Mouse (Mus musculus) midbrain, embryonic 14.5 days (tissue): Measurements from ENCODE around the gene Ythdc1. TPM values are rescaled to one million over a fixed set of nuclear protein-coding genes. Genes with fewer than 3 reads are reported as not detected.
"Not testable (repeated sequence)": the region's sequence is repeated elsewhere in the genome, so short reads cannot be mapped to it uniquely, and the experiment has no call there.

Experiments
- ATAC-seq: fragments of 200-750 bp; cut with Nextera tagmentation; 2 replicates; pipeline ENCODE4 v1.8.0; 2017; ENCODE audit warnings: moderate number of reproducible peaks, moderate library complexity; ENCODE audit not compliant: low FRiP score, low TSS enrichment
- DNase-seq: peaks from one replicate; pipeline ENCODE4 v3.0.0-alpha.2; 2015
- H3K27ac ChIP-seq: fragments of 300-500 bp; sonication (generic); replicated peaks from 2 replicates; pipeline ENCODE4 v1.5.1; 2014; ENCODE audit warnings: mild to moderate bottlenecking, low read depth, low read length, moderate library complexity
- H3K27me3 ChIP-seq: fragments of 300-500 bp; sonication (generic); 2 replicates; pipeline ENCODE4 v1.6.1; 2014; ENCODE audit warnings: low read length, control low read depth, mixed read lengths; ENCODE audit not compliant: control insufficient read depth, insufficient read depth
- H3K36me3 ChIP-seq: fragments of 300-500 bp; sonication (generic); 2 replicates; pipeline ENCODE4 v1.6.1; 2014; ENCODE audit warnings: low read length, control low read depth; ENCODE audit not compliant: control insufficient read depth, insufficient read depth
- H3K4me1 ChIP-seq: fragments of 300-500 bp; sonication (generic); 2 replicates; pipeline ENCODE4 v1.6.1; 2014; ENCODE audit warnings: mild to moderate bottlenecking, antibody characterized with exemption, low read length, control low read depth; ENCODE audit not compliant: control insufficient read depth, insufficient read depth
- H3K4me2 ChIP-seq: fragments of 300-500 bp; sonication (generic); 2 replicates; pipeline ENCODE4 v1.6.1; 2014; ENCODE audit warnings: mild to moderate bottlenecking, low read length, moderate library complexity
- H3K4me3 ChIP-seq: fragments of 300-500 bp; sonication (generic); replicated peaks from 2 replicates; pipeline ENCODE4 v1.5.1; 2014; ENCODE audit warnings: low read depth, low read length
- H3K9ac ChIP-seq: fragments of 300-500 bp; sonication (generic); replicated peaks from 2 replicates; pipeline ENCODE4 v1.6.1; 2014; ENCODE audit warnings: mild to moderate bottlenecking, low read length, moderate library complexity
- H3K9me3 ChIP-seq: fragments of 300-500 bp; sonication (generic); 2 replicates; pipeline ENCODE4 v1.6.1; 2016; ENCODE audit warnings: low read length, control low read depth, mixed read lengths; ENCODE audit not compliant: control insufficient read depth
- WGBS: fragments of 180-500 bp; shearing (Covaris S2); extraction: QIAGEN DNeasy Blood & Tissue Kit; methylation state at CpG from one replicate; pipeline ENCODE4 v1.1.7; 2014; 5-methylcytosine and 5-hydroxymethylcytosine counted together
- polyA plus RNA-seq: library from polyadenylated mRNA; unstranded; fragments of >200 nt; fragmentation: Nextera tagmentation; extraction: Ambion mirVana; gene quantifications from 2 replicates; pipeline ENCODE4 v1.2.1, GENCODE M21; 2014

Ythdc1 gene
- polyA plus RNA-seq, 1 experiment from 2014 or later, result 44.4 TPM

DNA sequence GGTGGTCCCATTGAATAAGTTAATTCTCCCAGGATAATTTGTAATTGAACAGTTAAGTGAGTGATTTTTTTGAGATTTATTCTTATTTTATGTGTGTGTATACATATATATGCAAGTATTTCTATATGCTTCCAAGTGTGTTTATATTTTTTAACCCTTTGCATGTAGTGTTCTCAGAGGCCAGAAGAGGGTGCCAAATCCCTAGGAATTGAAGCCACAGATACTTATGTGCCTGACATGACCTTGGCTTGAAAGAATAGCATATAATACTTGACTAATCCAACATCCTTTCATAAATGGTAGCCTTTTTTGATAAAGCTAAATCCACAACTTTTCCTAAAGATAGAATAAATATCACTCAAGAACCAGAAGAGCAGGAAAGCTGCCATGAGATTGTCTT lies 46.1 kb downstream of the Ythdc1 start:
- ATAC-seq (peak; percentile 40; the same call in 1 of the 2 replicates), DNase-seq (peak; percentile 79)
- no peaks in the 10 kb centered on the region for H3K9me3 ChIP-seq

DNA sequence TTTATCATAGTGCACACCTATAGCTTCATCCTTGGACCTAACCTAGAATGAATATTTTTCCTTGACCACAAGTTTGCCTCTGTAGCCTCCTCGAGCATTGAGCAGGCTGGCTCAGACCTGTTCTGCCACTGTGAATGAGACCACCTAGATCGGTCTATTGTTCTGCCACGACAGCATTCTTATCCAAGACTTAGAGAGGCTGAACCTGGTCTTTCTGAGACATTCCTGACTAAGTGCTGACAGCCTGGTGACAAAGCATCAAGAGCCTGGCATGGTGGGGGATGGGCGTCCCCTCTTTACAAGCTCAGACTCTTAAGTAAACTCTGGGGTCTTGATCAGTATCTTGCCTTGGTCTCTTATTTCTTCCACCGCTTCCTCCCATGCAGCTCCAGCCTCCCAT lies 47.6 kb downstream of the Ythdc1 start:
- Histone ChIP-seq H3K4me2 (no peak overlapping the region), H3K4me3 (no peak overlapping the region), H3K27ac (no peak overlapping the region), H3K9me3 (no peaks in the 10 kb centered on the region), H3K4me1 (no peaks in the 10 kb centered on the region), H3K36me3 (no peaks in the 10 kb centered on the region), H3K27me3 (no peaks in the 10 kb centered on the region), H3K9ac (no peak overlapping the region)
- DNase-seq, result no peak
- 51% methylated on average over 5 of the region's 5 CpGs for WGBS
- no peak for ATAC-seq

More for the DNA sequence above, 46.1 kb downstream of the Ythdc1 start:
- Histone ChIP-seq H3K9ac (no peak overlapping the region), H3K4me1 (no peaks in the 10 kb centered on the region), H3K36me3 (no peaks in the 10 kb centered on the region), H3K4me3 (no peak overlapping the region), H3K4me2 (no peak overlapping the region), H3K27me3 (no peaks in the 10 kb centered on the region), H3K27ac (no peak overlapping the region)

DNA sequence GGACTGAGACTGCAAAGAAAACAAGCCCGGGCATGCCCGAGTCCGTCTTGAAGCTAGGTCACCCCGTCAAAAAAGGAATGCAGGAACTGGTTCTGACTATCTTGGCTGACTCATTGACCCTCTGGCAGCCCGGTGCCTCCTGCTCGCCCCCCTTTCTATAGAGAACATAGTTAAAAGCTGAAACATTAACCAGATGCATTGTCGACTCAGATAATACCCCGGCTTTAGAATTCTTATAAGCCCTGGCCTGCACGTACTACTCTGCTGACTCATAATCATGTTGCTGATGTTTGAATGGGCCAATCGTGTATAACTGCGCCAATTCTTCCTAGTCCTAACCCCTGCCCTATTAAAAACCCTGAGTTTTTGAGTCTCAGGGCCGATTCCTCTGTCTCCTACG lies 52.5 kb downstream of the Ythdc1 start:
- H3K36me3 ChIP-seq, H3K27me3 ChIP-seq, H3K9ac ChIP-seq, H3K27ac ChIP-seq, H3K9me3 ChIP-seq, DNase-seq, H3K4me3 ChIP-seq, ATAC-seq, H3K4me2 ChIP-seq, H3K4me1 ChIP-seq: not testable (repeated sequence)
- 81% methylated on average over 13 of the region's 13 CpGs for WGBS

DNA sequence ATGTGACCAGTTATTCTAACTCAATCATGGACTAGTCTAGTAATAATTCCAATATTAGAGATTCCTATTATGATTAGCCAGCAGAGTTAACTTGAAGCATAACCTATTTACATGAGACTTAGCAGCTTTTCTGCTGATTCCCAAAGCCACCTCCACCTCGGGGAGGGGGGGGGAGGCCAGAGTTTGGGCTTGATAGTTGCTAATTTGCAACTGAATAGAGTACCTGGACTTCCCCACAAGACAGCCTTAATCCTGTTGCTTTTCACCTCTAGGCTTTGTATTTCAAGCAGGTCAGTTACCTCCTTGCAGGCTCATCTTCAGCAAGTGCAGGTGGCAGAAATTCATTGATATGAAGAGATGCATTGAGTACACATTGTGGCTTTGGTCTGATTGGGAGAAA lies 53.7 kb downstream of the Ythdc1 start:
- no peak overlapping the region for H3K27ac ChIP-seq
- ATAC-seq (no peak), DNase-seq (no peak)
- no peak overlapping the region for H3K4me2 ChIP-seq
- WGBS, result 3% methylated on average over 1 of the region's 1 CpGs
- no peaks in the 10 kb centered on the region for H3K27me3 ChIP-seq
- H3K4me1 ChIP-seq, result no peaks in the 10 kb centered on the region
- no peak overlapping the region for H3K4me3 ChIP-seq
- no peaks in the 10 kb centered on the region for H3K36me3 ChIP-seq
- no peak overlapping the region for H3K9ac ChIP-seq
- no peaks in the 10 kb centered on the region for H3K9me3 ChIP-seq

GRCm38 (mm10) chr5:86858336-86858735 lies 54.3 kb downstream of the Ythdc1 start:
- no peak overlapping the region for H3K27ac ChIP-seq
- no peaks in the 10 kb centered on the region for H3K4me1 ChIP-seq
- no peak overlapping the region for H3K4me2 ChIP-seq
- H3K36me3 ChIP-seq, result no peaks in the 10 kb centered on the region
- no peak overlapping the region for H3K9ac ChIP-seq
- no peak for ATAC-seq
- H3K27me3 ChIP-seq, result no peaks in the 10 kb centered on the region
- H3K4me3 ChIP-seq, result no peak overlapping the region
- H3K9me3 ChIP-seq, result no peaks in the 10 kb centered on the region
- DNase-seq, result no peak
- 48% methylated on average over 3 of the region's 3 CpGs for WGBS

DNA sequence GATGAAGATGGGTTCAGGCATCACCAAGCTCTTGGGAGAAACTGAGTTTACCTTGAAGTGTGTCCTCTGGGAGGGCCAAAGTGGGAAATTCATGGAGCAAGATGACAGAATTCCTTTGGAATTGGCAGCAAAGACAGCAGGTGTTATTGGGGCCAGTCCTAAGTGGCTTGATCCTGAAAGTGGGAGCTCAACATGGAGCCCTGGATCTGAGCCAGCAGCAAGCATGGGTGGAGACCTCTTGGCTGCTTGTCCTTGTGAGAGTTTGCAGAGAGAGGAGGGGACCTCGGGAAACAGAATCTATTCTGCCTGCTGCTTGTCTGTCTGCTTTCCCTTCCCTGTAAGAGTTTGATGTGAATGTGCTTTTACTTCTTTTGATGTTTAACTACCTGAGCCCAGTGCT lies 67.9 kb downstream of the Ythdc1 start:
- Histone ChIP-seq H3K9ac (no peak overlapping the region), H3K4me2 (no peak overlapping the region), H3K4me3 (no peak overlapping the region), H3K4me1 (no peaks in the 10 kb centered on the region), H3K27me3 (no peaks in the 10 kb centered on the region), H3K27ac (no peak overlapping the region), H3K36me3 (no peaks in the 10 kb centered on the region), H3K9me3 (no peaks in the 10 kb centered on the region)
- 62% methylated on average over 1 of the region's 1 CpGs for WGBS
- no peak for ATAC-seq
- DNase-seq, result no peak

Other genes starting within 250 kb of the Ythdc1 start
- gene Tmprss11f, start 171.8 kb upstream of the Ythdc1 start, polyA plus RNA-seq, result not detected in 2 replicates
- gene Tmprss11b, start 127.9 kb upstream of the Ythdc1 start, polyA plus RNA-seq, result not detected in 2 replicates
- gene Tmprss11e, start 58.4 kb upstream of the Ythdc1 start, polyA plus RNA-seq, result not detected in 2 replicates
- not detected in 2 replicates for gene Ugt2b34, start 102.7 kb downstream of the Ythdc1 start, polyA plus RNA-seq
- not detected in 2 replicates for gene Ugt2b1, start 122.3 kb downstream of the Ythdc1 start, polyA plus RNA-seq
- not detected in 2 replicates for gene Ugt2b35, start 196.6 kb downstream of the Ythdc1 start, polyA plus RNA-seq